In the genomic region with DNA sequence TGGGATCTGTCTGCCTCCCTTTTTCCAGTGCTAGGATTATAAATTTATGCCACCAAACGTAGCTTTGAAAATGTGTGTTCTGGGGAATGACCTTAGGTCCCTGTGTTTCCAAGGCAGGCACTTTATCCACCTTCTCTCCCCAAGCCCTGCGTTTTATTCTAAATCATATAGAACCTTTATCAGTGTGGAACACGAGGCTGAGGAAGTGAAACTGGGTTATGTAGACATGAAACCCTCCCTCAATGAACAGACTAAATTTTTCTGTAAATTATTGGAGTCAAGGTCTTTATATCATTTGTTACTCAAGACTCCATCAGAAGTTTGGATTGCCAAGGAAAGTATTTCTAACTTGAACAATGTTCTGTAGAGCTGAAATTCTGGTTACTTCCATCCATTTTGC, we compare ENCODE assay signal across 26 mouse cellular contexts.
"Had no signal": no experiment of that assay in that cellular context is flagged by ENCODE, and none has a peak within 500 bp of the region (broad histone marks: within the 10 kb centered on the region; RNA-seq: fewer than 3 reads in every experiment).

No protein-coding gene starts in this region.

- H3K27me3 ChIP-seq: embryonic facial prominence, embryonic 12.5 days; embryonic facial prominence, embryonic 13.5 days; embryonic facial prominence, embryonic 15.5 days; forebrain, embryonic 12.5 days; forebrain, embryonic 13.5 days; forebrain, embryonic 15.5 days had no signal

- H3K4me1 ChIP-seq: embryonic facial prominence, embryonic 12.5 days; embryonic facial prominence, embryonic 15.5 days; forebrain, embryonic 10.5 days; forebrain, embryonic 12.5 days; forebrain, embryonic 13.5 days; forebrain, embryonic 15.5 days; heart, embryonic 10.5 days had no signal

- H3K36me3 ChIP-seq: embryonic facial prominence, embryonic 10.5 days; embryonic facial prominence, embryonic 12.5 days; embryonic facial prominence, embryonic 13.5 days; embryonic facial prominence, embryonic 15.5 days; forebrain, embryonic 10.5 days; forebrain, embryonic 12.5 days; forebrain, embryonic 15.5 days; heart, embryonic 10.5 days had no signal

- H3K9ac ChIP-seq: embryonic facial prominence, embryonic 12.5 days; embryonic facial prominence, embryonic 13.5 days; embryonic facial prominence, embryonic 15.5 days; forebrain, embryonic 12.5 days; forebrain, embryonic 13.5 days; forebrain, embryonic 15.5 days; forebrain, postnatal 0 days had no signal

- DNase-seq: cerebellum, adult 9-10 months; cerebellum, adult 9-11 months; cerebellum, postnatal 10 days; cerebellum, postnatal 14 days; cerebellum, postnatal 25 days; cerebellum, postnatal 36 days; embryo, embryonic 11 days; forebrain, postnatal 0 days; gastrocnemius, adult 2 months; gastrocnemius, postnatal 10 days; gastrocnemius, postnatal 14 days; gastrocnemius, postnatal 25 days; gastrocnemius, postnatal 36 days; heart, adult 11 months; heart, adult 18-20 months; heart, adult 2 months had no signal

- H3K27ac ChIP-seq: embryonic facial prominence, embryonic 10.5 days; embryonic facial prominence, embryonic 12.5 days; embryonic facial prominence, embryonic 13.5 days; embryonic facial prominence, embryonic 15.5 days; forebrain, embryonic 10.5 days; forebrain, embryonic 12.5 days; forebrain, embryonic 13.5 days; forebrain, embryonic 15.5 days; gastrocnemius, adult 2 months; heart, adult 2 months; heart, embryonic 10.5 days had no signal

- H3K4me2 ChIP-seq: embryonic facial prominence, embryonic 12.5 days; embryonic facial prominence, embryonic 13.5 days; embryonic facial prominence, embryonic 15.5 days; forebrain, embryonic 12.5 days; forebrain, embryonic 13.5 days; forebrain, embryonic 15.5 days had no signal

- H3K9me3 ChIP-seq: embryonic facial prominence, embryonic 10.5 days; embryonic facial prominence, embryonic 12.5 days; embryonic facial prominence, embryonic 13.5 days; embryonic facial prominence, embryonic 15.5 days; forebrain, embryonic 10.5 days; forebrain, embryonic 12.5 days; forebrain, embryonic 13.5 days; forebrain, embryonic 15.5 days; heart, embryonic 10.5 days had no signal

- H3K4me3 ChIP-seq: embryonic facial prominence, embryonic 10.5 days; embryonic facial prominence, embryonic 12.5 days; embryonic facial prominence, embryonic 13.5 days; embryonic facial prominence, embryonic 15.5 days; erythroblast, embryonic 14.5 days; forebrain, embryonic 10.5 days; forebrain, embryonic 12.5 days; forebrain, embryonic 13.5 days; forebrain, embryonic 15.5 days; gastrocnemius, adult 2 months; heart, adult 2 months; heart, embryonic 10.5 days had no signal
